Mouse (Mus musculus) thymus, adult 2 months (tissue): ENCODE measurements around the gene Tbc1d2b. TPM values are rescaled to one million over a fixed set of nuclear protein-coding genes. Genes with fewer than 3 reads are reported as not detected.

Source experiments
- DNase-seq: peaks from one replicate; pipeline ENCODE4 v3.0.0; 2021
- H3K27ac ChIP-seq: fragments of 200-500 bp; 2 replicates; pipeline ENCODE4 v1.5.1; 2012; ENCODE audit warnings: low read length, control low read depth; ENCODE audit not compliant: control insufficient read depth, insufficient read depth
- H3K27me3 ChIP-seq: fragments of 200-500 bp; 2 replicates; pipeline ENCODE4 v1.6.1; 2012; ENCODE audit warnings: mild to moderate bottlenecking, low read length, moderate library complexity, mixed read lengths; ENCODE audit not compliant: control insufficient read depth, insufficient read depth
- H3K36me3 ChIP-seq: fragments of 200-500 bp; 2 replicates; pipeline ENCODE4 v1.6.1; 2012; ENCODE audit warnings: mild to moderate bottlenecking, low read length, moderate library complexity; ENCODE audit not compliant: control insufficient read depth, insufficient read depth
- H3K4me1 ChIP-seq: fragments of 200-500 bp; replicated peaks from 2 replicates; pipeline ENCODE4 v1.6.1; 2012; ENCODE audit warnings: low read length; ENCODE audit not compliant: control insufficient read depth, insufficient read depth
- H3K4me3 ChIP-seq: fragments of 200-500 bp; 2 replicates; pipeline ENCODE4 v1.5.1; 2012; ENCODE audit warnings: mild to moderate bottlenecking, low read length, control low read depth, moderate library complexity; ENCODE audit not compliant: control insufficient read depth, insufficient read depth
- CTCF ChIP-seq: fragments of 200-500 bp; IDR thresholded peaks from 2 replicates; pipeline ENCODE4 v1.5.1; 2012; ENCODE audit warnings: mild to moderate bottlenecking, control low read depth, low read length, moderate library complexity, borderline replicate concordance; ENCODE audit not compliant: control insufficient read depth, poor library complexity, insufficient read depth; ENCODE audit errors: extremely low read depth
- POLR2A ChIP-seq: fragments of 200-500 bp; IDR thresholded peaks from 2 replicates; pipeline ENCODE4 v1.6.1; 2012; ENCODE audit warnings: mild to moderate bottlenecking, low read length, control low read depth, moderate library complexity; ENCODE audit not compliant: control insufficient read depth, poor library complexity, insufficient read depth; ENCODE audit errors: extremely low read depth
- WGBS: fragments of 180-500 bp; shearing (Covaris S2); methylation state at CpG from one replicate; pipeline ENCODE4 v1.1.7; 2018; 5-methylcytosine and 5-hydroxymethylcytosine counted together
- polyA plus RNA-seq: library from polyadenylated mRNA; depleted of rRNA; stranded (reverse); fragments of >200 nt; gene quantifications from 2 replicates; pipeline ENCODE4 v1.2.3, GENCODE M21; 2012

Tbc1d2b gene
- polyA plus RNA-seq, 1 experiment = 59.1 TPM

- no peak overlapping the region for H3K27ac ChIP-seq
- no peaks in the 10 kb centered on the region for H3K36me3 ChIP-seq
- WGBS = 84% methylated on average over 8 of the region's 8 CpGs
- TF ChIP-seq POLR2A = no peak
- no peak for TF ChIP-seq CTCF
- no peak for DNase-seq
- H3K4me3 ChIP-seq = no peak overlapping the region
- H3K27me3 ChIP-seq = no peaks in the 10 kb centered on the region
- H3K4me1 ChIP-seq = no peaks in the 10 kb centered on the region
Observed at GRCm38 (mm10) chr9:90185356-90185910, 85.2 kb downstream of the Tbc1d2b start.

- Histone ChIP-seq H3K4me3 (no peak overlapping the region), H3K27me3 (no peaks in the 10 kb centered on the region), H3K27ac (no peak overlapping the region), H3K4me1 (no peaks in the 10 kb centered on the region), H3K36me3 (no peaks in the 10 kb centered on the region)
- DNase-seq = no peak
- TF ChIP-seq CTCF (no peak), POLR2A (no peak)
- WGBS = 81% methylated on average over 8 of the region's 8 CpGs
Observed at GRCm38 (mm10) chr9:90184116-90184515, 86.5 kb downstream of the Tbc1d2b start.

GRCm38 (mm10) chr9:90183550-90183949 lies 87.1 kb downstream of the Tbc1d2b start:
- Histone ChIP-seq H3K27me3 (no peaks in the 10 kb centered on the region), H3K36me3 (no peaks in the 10 kb centered on the region), H3K4me1 (no peaks in the 10 kb centered on the region), H3K4me3 (no peak overlapping the region), H3K27ac (no peak overlapping the region)
- WGBS = 81% methylated on average over 3 of the region's 3 CpGs
- TF ChIP-seq POLR2A (no peak), CTCF (no peak)
- no peak for DNase-seq

- DNase-seq = no peak
- Histone ChIP-seq H3K36me3 (no peaks in the 10 kb centered on the region), H3K27ac (no peak overlapping the region), H3K27me3 (no peaks in the 10 kb centered on the region), H3K4me3 (no peak overlapping the region), H3K4me1 (no peaks in the 10 kb centered on the region)
- no peak for TF ChIP-seq CTCF
- no peak for TF ChIP-seq POLR2A
- 91% methylated on average over 18 of the region's 18 CpGs for WGBS
Observed at GRCm38 (mm10) chr9:90182636-90183421, 87.8 kb downstream of the Tbc1d2b start.

GRCm38 (mm10) chr9:90181656-90182388 lies 88.8 kb downstream of the Tbc1d2b start:
- no peaks in the 10 kb centered on the region for H3K36me3 ChIP-seq
- WGBS = 92% methylated on average over 6 of the region's 6 CpGs
- TF ChIP-seq POLR2A (no peak), CTCF (no peak)
- H3K4me3 ChIP-seq = no peak overlapping the region
- H3K4me1 ChIP-seq = no peaks in the 10 kb centered on the region
- no peak for DNase-seq
- H3K27me3 ChIP-seq = no peaks in the 10 kb centered on the region
- H3K27ac ChIP-seq = no peak overlapping the region

GRCm38 (mm10) chr9:90179409-90179808 lies 91.2 kb downstream of the Tbc1d2b start:
- Histone ChIP-seq H3K36me3 (no peaks in the 10 kb centered on the region), H3K4me3 (no peak overlapping the region), H3K4me1 (no peaks in the 10 kb centered on the region), H3K27me3 (no peaks in the 10 kb centered on the region), H3K27ac (no peak overlapping the region)
- DNase-seq = no peak
- no peak for TF ChIP-seq POLR2A
- no peak for TF ChIP-seq CTCF
- 72% methylated on average over 5 of the region's 5 CpGs for WGBS

GRCm38 (mm10) chr9:90173330-90173729 lies 97.3 kb downstream of the Tbc1d2b start:
- no peak overlapping the region for H3K4me3 ChIP-seq
- no peak for DNase-seq
- H3K36me3 ChIP-seq = no peaks in the 10 kb centered on the region
- no peak for TF ChIP-seq CTCF
- no peak for TF ChIP-seq POLR2A
- H3K27ac ChIP-seq = no peak overlapping the region
- no peaks in the 10 kb centered on the region for H3K27me3 ChIP-seq
- 86% methylated on average over 3 of the region's 3 CpGs for WGBS
- no peaks in the 10 kb centered on the region for H3K4me1 ChIP-seq
